Mouse (Mus musculus): Measurements from ENCODE around the gene Vamp8. TPM values are rescaled to one million over a fixed set of nuclear protein-coding genes. Genes with fewer than 3 reads are reported as not detected.

Gene Vamp8
- total and polyA plus RNA-seq, 2 experiments from 2014 or later: 6.0 to 23.7 TPM

- 75% methylated on average over 10 of the region's 10 CpGs for WGBS
- no peak overlapping the region for H3K9ac ChIP-seq (replicated peaks; ENCODE audit: low read length, poor library complexity, severe bottlenecking)
- H3K27ac ChIP-seq (ENCODE audit: low read depth, low read length): no peak overlapping the region
- H3K9me3 ChIP-seq (ENCODE audit: low read length): no peaks in the 10 kb centered on the region
- H3K36me3 ChIP-seq (ENCODE audit: insufficient read depth, low read length): no peaks in the 10 kb centered on the region
- TF ChIP-seq CTCF (IDR thresholded peaks at IDR 0.05): no peak
- H3K4me2 ChIP-seq (ENCODE audit: low read depth, low read length, poor library complexity, severe bottlenecking): no peak overlapping the region
- no peaks in the 10 kb centered on the region; the same call in 1 of the 2 replicates for H3K27me3 ChIP-seq (ENCODE audit: insufficient read depth, low read length)
- no peak for ATAC-seq (ENCODE audit: low FRiP score)
- H3K4me3 ChIP-seq (ENCODE audit: low read depth, low read length): no peak overlapping the region
- H3K4me1 ChIP-seq (ENCODE audit: insufficient read depth, low read length): 0 out of 2 replicates have a peak, but pooled peaks cover 3% of the 10 kb centered on the region
- no peak for DNase-seq (ENCODE audit: low spot score)
Observed at GRCm38 (mm10) chr6:72388266-72388665, 2.2 kb downstream of the Vamp8 start.

DNA sequence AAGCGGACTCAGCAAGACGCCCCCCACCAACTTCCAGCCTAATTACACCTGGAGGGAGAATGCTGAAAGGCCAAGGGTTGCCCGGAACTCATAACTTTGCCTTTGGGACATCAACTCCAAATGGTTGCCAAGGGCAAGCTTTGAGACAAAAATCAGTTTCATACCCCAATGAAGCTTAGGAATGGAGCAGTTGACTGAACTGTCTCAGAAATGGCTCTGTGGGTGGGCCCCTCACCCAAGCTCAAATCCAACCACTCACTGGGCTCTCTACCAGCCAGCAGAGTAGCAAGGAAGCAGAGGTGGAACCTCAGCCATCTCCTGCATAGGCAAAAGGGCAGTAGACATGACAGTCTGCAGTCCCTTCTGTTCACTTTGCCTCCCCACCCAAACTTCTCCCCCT, 2.7 kb downstream of the Vamp8 start:
- Histone ChIP-seq H3K4me3 (ENCODE audit: low read depth, low read length) (no peak overlapping the region), H3K27ac (ENCODE audit: low read depth, low read length) (no peak overlapping the region), H3K4me2 (ENCODE audit: low read depth, low read length, poor library complexity, severe bottlenecking) (no peak overlapping the region), H3K27me3 (ENCODE audit: insufficient read depth, low read length) (no peaks in the 10 kb centered on the region; the same call in 1 of the 2 replicates), H3K9ac (replicated peaks; ENCODE audit: low read length, poor library complexity, severe bottlenecking) (no peak overlapping the region), H3K4me1 (ENCODE audit: insufficient read depth, low read length) (0 out of 2 replicates have a peak, but pooled peaks cover 3% of the 10 kb centered on the region), H3K9me3 (ENCODE audit: low read length) (no peaks in the 10 kb centered on the region), H3K36me3 (ENCODE audit: insufficient read depth, low read length) (no peaks in the 10 kb centered on the region)
- TF ChIP-seq CTCF (IDR thresholded peaks at IDR 0.05): no peak
- ATAC-seq (ENCODE audit: low FRiP score) (no peak), DNase-seq (ENCODE audit: low spot score) (no peak)
- 73% methylated on average over 3 of the region's 3 CpGs for WGBS

GRCm38 (mm10) chr6:72386561-72386960, 3.9 kb downstream of the Vamp8 start:
- no peak for TF ChIP-seq CTCF (IDR thresholded peaks at IDR 0.05)
- 91% methylated on average over 2 of the region's 2 CpGs for WGBS
- Histone ChIP-seq H3K9ac (replicated peaks; ENCODE audit: low read length, poor library complexity, severe bottlenecking) (no peak overlapping the region), H3K27ac (ENCODE audit: low read depth, low read length) (no peak overlapping the region), H3K4me2 (ENCODE audit: low read depth, low read length, poor library complexity, severe bottlenecking) (no peak overlapping the region), H3K36me3 (ENCODE audit: insufficient read depth, low read length) (no peaks in the 10 kb centered on the region), H3K4me1 (ENCODE audit: insufficient read depth, low read length) (0 out of 2 replicates have a peak, but pooled peaks cover 3% of the 10 kb centered on the region), H3K27me3 (ENCODE audit: insufficient read depth, low read length) (no peaks in the 10 kb centered on the region; the same call in 1 of the 2 replicates), H3K9me3 (ENCODE audit: low read length) (no peaks in the 10 kb centered on the region), H3K4me3 (ENCODE audit: low read depth, low read length) (no peak overlapping the region)
- ATAC-seq (ENCODE audit: low FRiP score) (no peak), DNase-seq (ENCODE audit: low spot score) (no peak)

DNA sequence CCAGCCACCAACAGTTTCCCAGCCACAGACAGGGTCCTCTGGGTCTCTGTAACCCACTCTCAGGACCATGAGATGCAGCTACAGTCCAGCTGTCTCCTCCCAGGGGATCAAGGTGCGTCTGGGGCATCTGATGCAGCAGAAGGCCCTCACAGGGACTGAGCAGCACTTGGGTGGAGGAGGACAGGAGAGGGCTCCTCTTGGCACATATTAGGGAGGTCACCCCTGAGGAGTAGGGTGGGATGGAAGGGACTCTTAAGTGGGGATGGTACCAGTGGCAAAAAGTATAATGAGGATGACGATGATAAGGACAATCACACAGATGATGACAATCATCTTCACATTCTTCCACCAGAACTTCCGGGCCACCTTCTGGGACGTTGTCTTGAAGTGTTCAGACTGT, 5.2 kb downstream of the Vamp8 start:
- H3K4me3 ChIP-seq (ENCODE audit: low read depth, low read length): no peak overlapping the region
- H3K4me2 ChIP-seq (ENCODE audit: low read depth, low read length, poor library complexity, severe bottlenecking): no peak overlapping the region
- no peaks in the 10 kb centered on the region for H3K9me3 ChIP-seq (ENCODE audit: low read length)
- H3K27ac ChIP-seq (ENCODE audit: low read depth, low read length): no peak overlapping the region
- H3K4me1 ChIP-seq (ENCODE audit: insufficient read depth, low read length): peaks cover 3% of the 10 kb centered on the region; the same call in 1 of the 2 replicates
- H3K36me3 ChIP-seq (ENCODE audit: insufficient read depth, low read length): no peaks in the 10 kb centered on the region
- no peak for TF ChIP-seq CTCF (IDR thresholded peaks at IDR 0.05)
- no peak for DNase-seq (ENCODE audit: low spot score)
- ATAC-seq (ENCODE audit: low FRiP score): no peak
- no peak overlapping the region for H3K9ac ChIP-seq (replicated peaks; ENCODE audit: low read length, poor library complexity, severe bottlenecking)
- 89% methylated on average over 4 of the region's 4 CpGs for WGBS
- peaks cover 5% of the 10 kb centered on the region for H3K27me3 ChIP-seq (ENCODE audit: insufficient read depth, low read length)

GRCm38 (mm10) chr6:72383952-72384351, 6.6 kb downstream of the Vamp8 start:
- 91% methylated on average over 7 of the region's 7 CpGs for WGBS
- no peaks in the 10 kb centered on the region for H3K36me3 ChIP-seq (ENCODE audit: insufficient read depth, low read length)

DNA sequence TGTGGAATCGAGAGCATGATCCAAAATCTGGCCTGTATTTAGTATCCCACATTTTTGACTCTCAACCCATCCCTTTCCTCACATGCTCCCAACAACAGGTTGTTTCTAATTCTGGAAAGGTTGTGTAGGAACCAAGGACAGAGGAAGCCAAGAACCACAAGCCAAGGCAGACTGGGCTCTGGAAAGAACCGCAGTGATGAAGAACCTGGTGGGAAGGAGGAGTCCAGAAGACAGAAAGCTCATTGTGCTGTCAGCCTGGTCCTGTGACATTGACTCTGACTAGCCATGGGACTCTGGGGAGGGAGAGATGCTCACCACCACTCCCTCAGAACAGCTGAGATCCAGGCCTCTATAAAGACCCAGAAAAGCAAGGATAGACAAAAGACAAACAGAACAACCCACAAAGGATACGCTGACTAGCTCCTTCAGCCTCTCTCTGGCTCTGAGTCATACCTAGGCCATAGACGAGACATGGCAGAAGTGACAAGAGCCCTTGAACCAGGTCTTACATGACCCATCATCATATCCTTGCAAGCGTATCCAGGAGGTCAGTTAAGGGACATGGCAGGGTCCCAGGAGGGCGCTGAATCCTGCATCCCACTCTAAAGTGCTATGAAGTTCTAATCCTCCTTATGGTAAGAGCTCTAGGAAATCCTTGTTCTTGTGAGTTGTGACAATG, 7.2 kb downstream of the Vamp8 start:
- Histone ChIP-seq H3K4me1 (ENCODE audit: insufficient read depth, low read length) (peaks cover 5% of the 10 kb centered on the region; the same call in 1 of the 2 replicates), H3K4me3 (ENCODE audit: low read depth, low read length) (no peak overlapping the region), H3K36me3 (ENCODE audit: insufficient read depth, low read length) (no peaks in the 10 kb centered on the region), H3K4me2 (ENCODE audit: low read depth, low read length, poor library complexity, severe bottlenecking) (no peak overlapping the region), H3K27me3 (ENCODE audit: insufficient read depth, low read length) (peaks cover 16% of the 10 kb centered on the region), H3K9me3 (ENCODE audit: low read length) (no peaks in the 10 kb centered on the region), H3K27ac (ENCODE audit: low read depth, low read length) (no peak overlapping the region), H3K9ac (replicated peaks; ENCODE audit: low read length, poor library complexity, severe bottlenecking) (no peak overlapping the region)
- WGBS: 84% methylated on average over 6 of the region's 6 CpGs
- TF ChIP-seq CTCF (IDR thresholded peaks at IDR 0.05): no peak
- ATAC-seq (ENCODE audit: low FRiP score) (no peak), DNase-seq (ENCODE audit: low spot score) (no peak)

More at GRCm38 (mm10) chr6:72383952-72384351, 6.6 kb downstream of the Vamp8 start:
- Histone ChIP-seq H3K27me3 (ENCODE audit: insufficient read depth, low read length) (peaks cover 16% of the 10 kb centered on the region), H3K9ac (replicated peaks; ENCODE audit: low read length, poor library complexity, severe bottlenecking) (no peak overlapping the region), H3K27ac (ENCODE audit: low read depth, low read length) (no peak overlapping the region), H3K4me3 (ENCODE audit: low read depth, low read length) (no peak overlapping the region), H3K9me3 (ENCODE audit: low read length) (no peaks in the 10 kb centered on the region), H3K4me2 (ENCODE audit: low read depth, low read length, poor library complexity, severe bottlenecking) (no peak overlapping the region), H3K4me1 (ENCODE audit: insufficient read depth, low read length) (peaks cover 5% of the 10 kb centered on the region; the same call in 1 of the 2 replicates)
- no peak for DNase-seq (ENCODE audit: low spot score)
- no peak for TF ChIP-seq CTCF (IDR thresholded peaks at IDR 0.05)
- no peak for ATAC-seq (ENCODE audit: low FRiP score)

All from midbrain, postnatal 0 days (tissue).